8 mouse cellular contexts compared by ENCODE assay signal in the genomic region with DNA sequence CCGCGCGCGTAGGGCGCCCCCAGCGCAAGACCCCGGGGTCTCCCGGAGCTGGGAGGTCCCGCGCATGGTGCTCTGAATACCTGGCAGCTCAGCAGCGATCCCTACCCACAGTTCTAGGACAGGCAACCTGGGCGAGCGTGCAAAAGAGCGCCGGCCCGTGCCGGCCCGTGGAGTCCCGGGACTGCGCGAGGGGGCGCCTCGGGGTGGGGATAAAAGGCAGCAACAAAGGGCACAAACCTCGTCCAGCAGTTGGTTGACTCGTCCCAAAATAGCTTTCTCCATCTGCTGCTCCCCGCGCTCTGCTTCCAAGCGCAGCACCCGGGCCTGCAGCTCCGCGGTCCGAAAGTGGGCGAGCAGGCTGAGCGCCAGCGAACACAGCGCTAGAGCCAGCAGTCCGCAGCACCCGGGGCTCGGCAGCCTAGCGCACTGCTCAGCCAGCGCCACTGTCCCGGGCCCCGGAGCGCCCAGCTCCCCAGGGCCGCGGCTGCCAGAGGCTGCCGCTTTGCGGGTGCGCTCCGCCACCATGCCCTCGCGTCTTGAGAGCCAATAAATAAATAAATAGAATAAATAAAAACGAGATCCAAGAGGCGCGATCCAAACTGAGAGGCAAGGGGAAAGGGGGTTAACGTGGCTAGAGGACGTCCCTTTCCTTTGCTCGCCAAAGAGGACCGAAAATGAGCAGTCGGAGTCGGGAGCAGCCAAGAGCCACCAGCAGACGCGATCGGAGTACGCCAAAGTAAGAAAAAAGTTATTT. TPM values are rescaled to one million over a fixed set of nuclear protein-coding genes. Genes with fewer than 3 reads are reported as not detected.
DNase-seq lines count a peak whose midpoint lies in the region; ATAC-seq and TF ChIP-seq lines count a peak whose summit lies in the region.

No protein-coding gene starts in this region.

- peak; percentile 27 for DNase-seq in layer of hippocampus, adult 11-12 months (ENCODE audit: low spot score)
- DNase-seq in layer of hippocampus, adult 9-10 months (ENCODE audit: low spot score) = no peak
- peak; percentile 68 to 77 for DNase-seq in cerebellum, postnatal 10 days
- peak; percentile 52 for DNase-seq in gastrocnemius, postnatal 14 days
- peak; percentile 38 for DNase-seq in kidney, postnatal 14 days
- DNase-seq in lung, postnatal 0 days (ENCODE audit: low spot score) = peak; percentile 48
- peak; percentile 48 to 57 for DNase-seq in right cerebral cortex, adult 2 months (ENCODE audit: low spot score in 2 of 2)
- DNase-seq in adipocyte (ENCODE audit: low spot score) = no peak

- peaks cover 14% of the 10 kb centered on the region for H3K27me3 ChIP-seq in lung, postnatal 0 days (replicated peaks; ENCODE audit: insufficient read depth, low read length)

- peak overlapping the region; percentile 68 for H3K27ac ChIP-seq in lung, postnatal 0 days (ENCODE audit: low read length)

- peak overlapping the region; percentile 61 for H3K4me2 ChIP-seq in lung, postnatal 0 days (replicated peaks; ENCODE audit: low read depth, low read length)

- ATAC-seq in lung, postnatal 0 days = no peak

- H3K4me3 ChIP-seq in lung, postnatal 0 days (ENCODE audit: low read depth, low read length) = peak overlapping the region; percentile 40

- H3K9ac ChIP-seq in lung, postnatal 0 days (replicated peaks; ENCODE audit: low read depth) = peak overlapping the region; percentile 41

- no peak for TF ChIP-seq EP300 in lung, postnatal 0 days (IDR thresholded peaks at IDR 0.05)

- peak; percentile 31 for TF ChIP-seq CTCF in lung, postnatal 0 days (IDR thresholded peaks at IDR 0.05)

- intact Hi-C loops in gastrocnemius, postnatal 14 days (cut with DNase I; ENCODE audit: low total_unique reads) = loop anchor here (5.0 kb wide), 1 partner anchor 101 kb away; no protein-coding TSS in a partner anchor

- no peaks in the 10 kb centered on the region; the same call in 1 of the 2 replicates for H3K4me1 ChIP-seq in lung, postnatal 0 days (ENCODE audit: insufficient read depth, low read depth, low read length)

- H3K36me3 ChIP-seq in lung, postnatal 0 days (ENCODE audit: insufficient read depth, low read length) = no peaks in the 10 kb centered on the region

- no peaks in the 10 kb centered on the region; the same call in 1 of the 2 replicates for H3K9me3 ChIP-seq in lung, postnatal 0 days (ENCODE audit: low read length)

- WGBS in lung, postnatal 0 days = under 1% methylated on average over 60 of the region's 65 CpGs

RNA-seq across cellular contexts. Expression of gene Col13a1, which starts 0.6 kb away (rescaled TPM):
- total RNA-seq in gastrocnemius, postnatal 14 days (2021) = 1 to 10 TPM; 2.1 to 2.7 TPM
- polyA plus RNA-seq in lung, postnatal 0 days (2015; fragmentation: Nextera tagmentation; extraction: Ambion mirVana) = 54.8 and 61.8 TPM in 2 replicates

Comparison
In these comparisons a context has a peak if more than half of its experiments do, and no peak if none do; other contexts are left out.
1. DNase-seq: peak in layer of hippocampus, adult 11-12 months (single experiment), cerebellum, postnatal 10 days (2 of 2), gastrocnemius, postnatal 14 days (single experiment), kidney, postnatal 14 days (single experiment), lung, postnatal 0 days (single experiment) and right cerebral cortex, adult 2 months (2 of 2); none in layer of hippocampus, adult 9-10 months (single experiment) and adipocyte (single experiment).